Mouse (Mus musculus): ENCODE measurements around the gene Zfp992. TPM values are rescaled to one million over a fixed set of nuclear protein-coding genes. Genes with fewer than 3 reads are reported as not detected.
A peak's percentile ranks its signal among the peaks of the same experiment; 100 is the strongest.
"Not testable (repeated sequence)": the region's sequence is repeated elsewhere in the genome, so short reads cannot be mapped to it uniquely, and the experiment has no call there.

The Zfp992 gene
- polyA plus RNA-seq, 1 experiment from 2014 or later = 2.1 TPM

DNA sequence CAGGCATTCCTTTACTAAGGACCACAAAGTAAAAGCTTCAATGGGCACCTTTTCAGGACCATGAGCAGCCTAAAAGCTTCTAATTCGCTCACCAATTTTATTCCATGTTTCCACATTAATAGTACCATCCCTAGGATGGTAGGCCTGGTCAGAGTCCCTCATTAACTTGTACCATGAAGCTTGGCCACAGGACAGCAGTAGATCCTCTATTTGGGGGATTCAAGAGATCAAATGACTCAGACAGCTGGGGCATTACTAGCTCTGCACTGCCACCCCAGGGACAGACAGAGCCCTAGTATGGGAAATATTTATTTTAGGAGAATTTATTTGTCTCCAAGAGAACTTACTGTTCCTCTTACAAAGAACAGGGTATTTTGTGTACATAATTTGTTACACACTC lies 25.4 kb downstream of the Zfp992 start:
- not testable (repeated sequence) for DNase-seq; H3K4me3 ChIP-seq (ENCODE audit: low read depth, low read length); H3K4me1 ChIP-seq (ENCODE audit: insufficient read depth); H3K9ac ChIP-seq; H3K36me3 ChIP-seq (ENCODE audit: insufficient read depth); H3K27ac ChIP-seq (ENCODE audit: low read depth); ATAC-seq (ENCODE audit: insufficient read depth); H3K4me2 ChIP-seq; H3K27me3 ChIP-seq (ENCODE audit: insufficient read depth, low read length)
- peaks cover 35% of the 10 kb centered on the region; the same call in 1 of the 2 replicates for H3K9me3 ChIP-seq (ENCODE audit: low read depth, low read length)
- no CpG with 5 or more reads among the region's 1 CpGs for WGBS

DNA sequence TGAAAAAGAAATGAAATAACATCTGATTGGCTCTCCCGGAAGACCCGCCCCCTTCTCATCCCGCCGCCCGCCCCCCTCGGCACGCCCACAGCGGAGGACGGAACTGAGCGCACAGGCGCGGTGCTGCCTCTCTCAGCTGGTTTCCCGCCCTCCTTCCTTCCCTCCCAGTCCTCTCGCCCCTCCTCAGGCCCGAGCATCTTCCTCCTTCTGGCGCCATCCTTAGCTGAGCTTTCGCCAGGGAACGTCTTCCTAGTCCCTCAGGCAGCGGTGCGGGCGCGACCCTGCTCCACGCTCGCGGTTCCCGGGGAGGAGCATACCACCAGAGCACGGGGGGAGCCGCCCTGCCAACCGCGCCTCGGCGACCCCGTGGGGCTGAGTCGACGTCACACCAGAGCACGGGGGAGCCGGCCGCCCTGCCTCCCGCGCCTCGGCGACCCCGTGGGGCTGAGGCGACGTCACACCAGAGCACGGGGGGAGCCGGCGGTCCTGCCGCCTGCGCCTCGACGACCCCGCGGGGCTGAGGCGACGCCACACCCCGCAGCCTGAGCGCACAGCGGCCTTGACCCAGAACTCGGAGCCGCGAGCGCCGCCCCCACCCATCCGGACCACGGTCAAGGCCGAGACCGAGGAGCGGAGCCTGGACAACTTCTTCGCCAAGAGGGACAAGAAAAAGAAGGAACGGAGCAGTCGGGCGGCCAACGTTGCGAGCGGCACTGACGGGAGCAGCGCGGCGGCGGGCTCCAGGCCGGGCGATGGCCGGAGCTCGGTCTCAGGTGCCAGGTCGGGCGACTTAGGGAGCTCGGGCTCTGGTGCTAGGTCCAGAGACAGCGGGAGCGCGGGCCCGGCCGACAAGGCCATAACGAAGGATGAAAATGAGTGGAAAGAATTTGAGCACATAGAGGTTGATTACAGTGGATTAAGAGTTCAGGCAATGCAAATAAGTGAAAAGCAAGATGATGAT lies 26.2 kb downstream of the Zfp992 start:
- H3K27me3 ChIP-seq (ENCODE audit: insufficient read depth, low read length); H3K27ac ChIP-seq (ENCODE audit: low read depth); H3K4me3 ChIP-seq (ENCODE audit: low read depth, low read length); H3K4me2 ChIP-seq; H3K36me3 ChIP-seq (ENCODE audit: insufficient read depth); H3K4me1 ChIP-seq (ENCODE audit: insufficient read depth); DNase-seq; H3K9ac ChIP-seq: not testable (repeated sequence)
- peaks cover 32% of the 10 kb centered on the region; the same call in 1 of the 2 replicates for H3K9me3 ChIP-seq (ENCODE audit: low read depth, low read length)
- WGBS = 51% methylated on average over 54 of the region's 94 CpGs
- ATAC-seq (ENCODE audit: insufficient read depth) = peak; percentile 85

DNA sequence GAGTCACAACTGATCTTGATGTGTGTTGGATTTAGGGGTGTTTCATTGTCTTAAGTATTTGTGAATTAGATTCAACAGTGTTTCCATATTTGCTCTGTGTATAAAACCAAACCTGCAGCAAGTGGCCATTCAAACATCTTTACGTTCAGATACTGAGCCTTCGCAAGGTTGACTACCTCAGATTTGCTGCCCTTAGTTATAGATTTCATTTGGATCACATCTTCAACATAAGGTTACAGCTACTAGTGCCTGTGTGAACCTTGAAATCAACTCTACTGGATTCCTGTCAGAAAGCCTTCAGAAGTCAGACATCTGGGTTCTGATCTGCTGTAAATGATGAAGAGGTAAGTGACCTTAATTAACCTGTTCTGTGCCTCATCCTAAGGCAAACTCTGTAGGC lies 27.4 kb downstream of the Zfp992 start:
- WGBS = 88% methylated on average over 2 of the region's 2 CpGs
- H3K4me2 ChIP-seq; H3K36me3 ChIP-seq (ENCODE audit: insufficient read depth); DNase-seq; ATAC-seq (ENCODE audit: insufficient read depth); H3K4me3 ChIP-seq (ENCODE audit: low read depth, low read length); H3K27me3 ChIP-seq (ENCODE audit: insufficient read depth, low read length); H3K9ac ChIP-seq; H3K4me1 ChIP-seq (ENCODE audit: insufficient read depth); H3K27ac ChIP-seq (ENCODE audit: low read depth): not testable (repeated sequence)
- peaks cover 39% of the 10 kb centered on the region for H3K9me3 ChIP-seq (ENCODE audit: low read depth, low read length)

DNA sequence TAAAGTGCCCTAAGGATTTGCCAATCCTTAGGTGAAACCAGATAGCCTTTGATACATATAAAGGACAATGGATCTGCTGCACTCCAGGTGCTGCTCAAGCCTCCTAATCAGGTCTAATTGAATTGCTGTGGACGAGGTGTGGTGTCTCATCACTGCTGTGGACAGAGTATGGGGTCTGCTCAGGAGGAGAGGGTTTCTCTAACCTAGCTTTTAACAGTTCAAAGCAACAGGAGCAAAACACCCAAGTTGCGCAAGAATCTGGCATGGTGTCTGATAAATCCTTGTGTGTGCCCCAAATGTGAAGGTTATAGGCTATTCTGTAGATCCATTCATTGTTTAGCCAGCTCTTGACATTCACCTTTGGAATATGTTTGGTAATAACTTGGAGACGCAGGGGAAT lies 28.1 kb downstream of the Zfp992 start:
- not testable (repeated sequence) for H3K36me3 ChIP-seq (ENCODE audit: insufficient read depth); ATAC-seq (ENCODE audit: insufficient read depth); H3K4me2 ChIP-seq; H3K4me3 ChIP-seq (ENCODE audit: low read depth, low read length); H3K4me1 ChIP-seq (ENCODE audit: insufficient read depth); H3K9ac ChIP-seq; DNase-seq; H3K27me3 ChIP-seq (ENCODE audit: insufficient read depth, low read length); H3K27ac ChIP-seq (ENCODE audit: low read depth)
- WGBS = 75% methylated on average over 3 of the region's 3 CpGs
- peaks cover 44% of the 10 kb centered on the region for H3K9me3 ChIP-seq (ENCODE audit: low read depth, low read length)

DNA sequence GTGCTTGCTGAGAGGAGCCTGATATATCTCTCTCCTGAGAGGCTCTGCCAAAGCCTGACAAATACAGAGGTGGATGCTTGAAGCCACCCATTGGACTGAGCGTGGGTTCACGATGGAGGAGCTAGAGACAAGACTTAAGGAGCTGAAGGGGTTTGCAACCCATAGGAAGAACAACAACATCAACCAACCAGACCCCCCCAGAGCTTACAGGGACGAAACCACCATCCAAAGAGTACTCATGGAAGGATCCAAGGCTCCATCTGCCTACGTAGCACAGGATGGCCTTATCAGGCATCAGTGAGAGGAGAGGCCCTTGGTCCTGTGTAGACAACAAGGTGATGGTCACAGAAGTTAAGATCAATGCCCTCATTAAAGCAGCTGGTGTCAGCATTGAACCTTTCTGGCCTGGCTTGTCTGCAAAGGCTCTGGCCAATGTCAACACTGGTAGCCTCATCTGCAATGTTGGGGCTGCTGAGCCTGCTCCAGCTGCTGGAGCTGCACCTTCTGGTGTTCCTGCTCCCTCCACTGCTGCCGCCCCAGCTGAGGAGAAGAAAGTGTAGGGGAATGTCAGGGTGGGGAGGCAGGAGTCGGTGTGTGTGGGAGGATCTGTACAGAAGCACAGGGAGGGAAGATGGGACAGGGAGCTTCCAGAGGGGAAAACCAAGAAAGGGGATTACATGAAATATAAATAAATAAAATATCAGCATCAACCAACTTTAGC lies 31.7 kb downstream of the Zfp992 start:
- H3K36me3 ChIP-seq (ENCODE audit: insufficient read depth); H3K4me1 ChIP-seq (ENCODE audit: insufficient read depth); H3K4me3 ChIP-seq (ENCODE audit: low read depth, low read length); H3K4me2 ChIP-seq; DNase-seq; H3K27me3 ChIP-seq (ENCODE audit: insufficient read depth, low read length); H3K27ac ChIP-seq (ENCODE audit: low read depth); H3K9ac ChIP-seq: not testable (repeated sequence)
- 69% methylated on average over 6 of the region's 6 CpGs for WGBS
- peaks cover 72% of the 10 kb centered on the region for H3K9me3 ChIP-seq (ENCODE audit: low read depth, low read length)
- peak; percentile 44; the same call in 1 of the 2 replicates for ATAC-seq (ENCODE audit: insufficient read depth)

DNA sequence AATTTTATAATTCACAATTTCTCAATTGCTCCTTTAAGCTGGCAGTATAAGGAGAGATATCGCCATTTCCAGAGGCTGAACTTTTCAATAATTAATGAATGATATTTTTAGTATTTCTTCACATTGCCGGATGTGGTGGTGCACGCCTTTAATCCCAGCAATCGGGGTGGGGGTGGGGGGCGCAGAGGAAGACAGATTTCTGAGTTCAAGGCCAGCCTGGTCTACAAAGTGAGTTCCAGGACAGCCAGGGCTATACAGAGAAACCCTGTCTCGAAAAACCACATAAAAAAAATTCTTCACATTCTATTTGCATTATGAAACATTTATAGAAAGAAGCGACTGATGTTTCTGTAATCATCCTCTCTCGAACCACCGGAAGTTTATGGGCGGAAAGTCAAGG lies 33.7 kb downstream of the Zfp992 start:
- H3K36me3 ChIP-seq (ENCODE audit: insufficient read depth); H3K27ac ChIP-seq (ENCODE audit: low read depth); H3K27me3 ChIP-seq (ENCODE audit: insufficient read depth, low read length); H3K4me2 ChIP-seq; H3K4me3 ChIP-seq (ENCODE audit: low read depth, low read length); H3K9ac ChIP-seq; H3K4me1 ChIP-seq (ENCODE audit: insufficient read depth); ATAC-seq (ENCODE audit: insufficient read depth); DNase-seq: not testable (repeated sequence)
- 86% methylated on average over 10 of the region's 10 CpGs for WGBS
- peaks cover 67% of the 10 kb centered on the region for H3K9me3 ChIP-seq (ENCODE audit: low read depth, low read length)

DNA sequence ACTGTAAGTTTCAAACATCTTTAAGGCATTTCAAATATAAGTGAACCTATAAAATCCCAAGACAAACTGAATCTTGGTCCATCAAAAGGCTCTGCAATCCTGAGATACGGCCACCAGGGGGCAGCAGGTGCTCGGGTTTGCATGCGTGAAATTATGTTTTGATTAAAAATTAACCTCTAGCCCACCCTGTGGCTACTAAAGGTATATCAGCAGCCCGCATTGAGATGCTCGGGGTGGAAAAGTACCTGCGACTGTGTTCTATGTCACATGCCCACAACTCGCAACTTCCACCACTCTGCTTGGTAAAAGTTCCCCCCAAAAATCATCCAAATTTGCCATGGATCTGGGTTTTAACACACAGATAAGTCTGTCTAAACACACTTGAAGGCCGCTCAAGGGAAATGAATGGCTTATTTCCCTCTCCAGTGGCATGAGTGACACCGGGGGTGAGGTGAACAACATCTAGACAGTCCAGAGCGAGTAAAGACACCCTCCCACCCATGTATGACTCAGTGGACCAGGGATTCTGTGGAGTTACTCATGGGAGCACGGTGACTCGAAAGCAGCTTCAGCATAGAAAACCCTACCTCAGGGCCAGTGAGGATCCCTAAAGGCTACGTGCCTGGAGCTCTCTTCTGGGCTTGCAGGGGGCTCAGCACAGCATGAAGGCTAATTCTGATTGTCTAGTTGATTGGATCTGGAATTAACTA lies 34.9 kb downstream of the Zfp992 start:
- not testable (repeated sequence) for H3K4me1 ChIP-seq (ENCODE audit: insufficient read depth); H3K4me2 ChIP-seq; H3K36me3 ChIP-seq (ENCODE audit: insufficient read depth); H3K27me3 ChIP-seq (ENCODE audit: insufficient read depth, low read length); H3K27ac ChIP-seq (ENCODE audit: low read depth); H3K9ac ChIP-seq; ATAC-seq (ENCODE audit: insufficient read depth); H3K4me3 ChIP-seq (ENCODE audit: low read depth, low read length); DNase-seq
- peak; percentile 40 for TF ChIP-seq CTCF (IDR thresholded peaks at IDR 0.05; ENCODE audit: low read depth)
- 71% methylated on average over 13 of the region's 13 CpGs for WGBS
- peaks cover 67% of the 10 kb centered on the region for H3K9me3 ChIP-seq (ENCODE audit: low read depth, low read length)

DNA sequence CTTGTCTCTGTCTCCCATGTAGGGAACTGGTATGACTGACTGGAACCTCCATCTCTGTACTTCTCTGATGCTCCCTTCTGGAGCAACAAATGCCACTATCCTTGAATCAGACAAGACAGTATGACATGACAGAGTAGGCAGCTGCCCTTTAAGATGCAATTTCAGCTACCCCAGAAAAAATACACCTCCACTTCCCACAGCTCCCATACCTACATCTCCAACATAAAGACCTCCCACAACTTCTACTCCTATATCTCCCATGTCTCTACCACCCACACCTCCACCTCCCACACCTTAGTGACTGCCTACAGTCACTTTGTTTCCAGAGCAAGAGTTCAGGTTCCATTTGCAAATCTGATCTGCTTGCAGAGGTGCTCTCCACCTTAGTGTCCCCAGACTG lies 35.9 kb downstream of the Zfp992 start:
- not testable (repeated sequence) for H3K9ac ChIP-seq; H3K36me3 ChIP-seq (ENCODE audit: insufficient read depth); H3K4me2 ChIP-seq; DNase-seq; H3K4me1 ChIP-seq (ENCODE audit: insufficient read depth); ATAC-seq (ENCODE audit: insufficient read depth); H3K27ac ChIP-seq (ENCODE audit: low read depth); H3K4me3 ChIP-seq (ENCODE audit: low read depth, low read length); H3K27me3 ChIP-seq (ENCODE audit: insufficient read depth, low read length)
- peaks cover 68% of the 10 kb centered on the region for H3K9me3 ChIP-seq (ENCODE audit: low read depth, low read length)

DNA sequence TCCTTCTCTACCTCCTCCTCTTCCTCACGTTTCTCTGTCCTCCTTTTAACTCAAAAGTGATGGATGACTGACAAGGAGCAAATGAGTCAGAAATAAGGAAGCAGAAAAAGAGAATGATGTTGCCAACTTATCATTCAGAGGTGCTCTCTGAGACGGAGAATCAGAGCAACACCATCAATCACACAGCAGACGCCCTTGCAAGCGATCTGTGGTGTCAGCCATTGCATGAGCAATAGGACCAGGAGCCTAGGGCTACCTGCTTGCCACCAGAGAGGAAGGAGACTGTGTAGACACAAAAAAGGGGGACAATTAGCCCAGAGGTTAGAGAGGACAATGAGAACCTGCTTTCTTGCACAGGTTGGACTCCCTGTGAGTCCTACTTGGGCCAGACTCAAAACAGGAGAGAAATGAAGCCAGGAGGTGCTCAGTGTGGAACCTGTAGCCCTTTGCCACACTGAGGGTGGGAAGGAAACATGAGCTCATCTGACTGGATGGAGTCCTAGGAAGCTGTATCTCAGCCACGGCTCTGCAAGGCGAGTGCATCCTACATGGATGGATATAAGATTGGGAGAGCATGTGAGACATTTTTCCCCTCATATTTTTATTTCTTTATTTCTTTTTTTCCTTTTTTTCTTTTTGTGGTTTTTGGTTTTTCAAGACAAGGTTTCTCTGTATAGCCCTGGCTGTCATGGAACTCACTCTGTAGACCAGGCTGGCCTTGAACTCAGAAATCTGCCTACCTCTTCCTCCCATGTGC lies 36.5 kb downstream of the Zfp992 start:
- not testable (repeated sequence) for H3K9ac ChIP-seq; H3K27me3 ChIP-seq (ENCODE audit: insufficient read depth, low read length); H3K4me1 ChIP-seq (ENCODE audit: insufficient read depth); ATAC-seq (ENCODE audit: insufficient read depth); H3K36me3 ChIP-seq (ENCODE audit: insufficient read depth); H3K4me3 ChIP-seq (ENCODE audit: low read depth, low read length); DNase-seq; H3K4me2 ChIP-seq; H3K27ac ChIP-seq (ENCODE audit: low read depth)
- WGBS = 66% methylated on average over 6 of the region's 6 CpGs
- peaks cover 66% of the 10 kb centered on the region for H3K9me3 ChIP-seq (ENCODE audit: low read depth, low read length)

Data from lung, embryonic 14.5 days (tissue).